In genomic region chr14:54636954-54637353, GRCm38 (mm10) we compare ENCODE assay signal across 9 mouse cellular contexts. TPM values are rescaled to one million over a fixed set of nuclear protein-coding genes. Genes with fewer than 3 reads are reported as not detected.
DNase-seq lines count a peak whose midpoint lies in the region; ATAC-seq and TF ChIP-seq lines count a peak whose summit lies in the region.
"Had no signal": no experiment of that assay in that cellular context is flagged by ENCODE, and none has a peak within 500 bp of the region (broad histone marks: within the 10 kb centered on the region; RNA-seq: fewer than 3 reads in every experiment).

No protein-coding gene starts in this region.

- peak; percentile 30 for TF ChIP-seq RAD21 in MEL (IDR thresholded peaks at IDR 0.05; ENCODE audit: low read depth, low read length)

- DNase-seq in cerebellum, adult 2 months = peak in 1 of 2 experiments; percentile 56
- DNase-seq in kidney, postnatal 10 days = peak; percentile 61
- peak; percentile 61 for DNase-seq in MEL (ENCODE audit: low read depth, low spot score)
- DNase-seq in induced T-regulatory cell, adult 2 months (ENCODE audit: low read depth) = peak; percentile 78
- DNase-seq in spleen, postnatal 10 days (ENCODE audit: low spot score in 2 of 2) = peak; percentile 63 to 78

- peaks cover 65% of the 10 kb centered on the region for H3K36me3 ChIP-seq in kidney, embryonic 15.5 days
- no peaks in the 10 kb centered on the region for H3K36me3 ChIP-seq in MEL (ENCODE audit: control insufficient read depth in 1 of 2, insufficient read depth in 2 of 2, low read length in 2 of 2)

- no peak overlapping the region for H3K4me3 ChIP-seq in cerebellum, adult 2 months (replicated peaks; ENCODE audit: insufficient read depth, low read depth, low read length)
- no peak overlapping the region for H3K4me3 ChIP-seq in kidney, embryonic 15.5 days (replicated peaks)
- H3K4me3 ChIP-seq in MEL (ENCODE audit: control insufficient read depth in 1 of 2, insufficient read depth in 1 of 2, low read depth in 2 of 2, low read length in 2 of 2) = no peak overlapping the region

- no peak overlapping the region for H3K9ac ChIP-seq in kidney, embryonic 15.5 days
- H3K9ac ChIP-seq in MEL (ENCODE audit: control insufficient read depth, low read depth, low read length, poor library complexity, severe bottlenecking) = no peak overlapping the region

- H3K27ac ChIP-seq in cerebellum, adult 2 months (ENCODE audit: insufficient read depth, low read length) = no peak overlapping the region
- no peak overlapping the region for H3K27ac ChIP-seq in kidney, embryonic 15.5 days
- H3K27ac ChIP-seq in MEL (ENCODE audit: control insufficient read depth, low read depth, low read length) = no peak overlapping the region

- no peaks in the 10 kb centered on the region for H3K4me1 ChIP-seq in cerebellum, adult 2 months (ENCODE audit: control insufficient read depth, insufficient read depth, low read length)
- peaks cover 25% of the 10 kb centered on the region for H3K4me1 ChIP-seq in kidney, embryonic 15.5 days
- peaks cover 4% of the 10 kb centered on the region in 2 experiments; a peak in 2 of 4 replicates for H3K4me1 ChIP-seq in MEL (ENCODE audit: control insufficient read depth in 1 of 2, insufficient read depth in 2 of 2, low read length in 2 of 2)

- WGBS in cerebellum, adult 2 months = 49% methylated on average over 8 of the region's 8 CpGs
- 61% methylated on average over 8 of the region's 8 CpGs for WGBS in kidney, embryonic 15.5 days

- peak; percentile 84 for TF ChIP-seq CTCF in cerebellum, adult 2 months (IDR thresholded peaks at IDR 0.05; ENCODE audit: borderline replicate concordance, insufficient read depth, low read depth, low read length)
- peak; percentile 79 to 99 (median 88) for TF ChIP-seq CTCF in MEL (IDR thresholded peaks at IDR 0.05 in 2 of 3, conservative IDR thresholded peaks at IDR 0.05 in 1 of 3; ENCODE audit: control insufficient read depth in 1 of 3, insufficient read depth in 1 of 3, low read depth in 2 of 3, low read length in 3 of 3, poor library complexity in 1 of 3, severe bottlenecking in 1 of 3)

- no peak for TF ChIP-seq EP300 in MEL (IDR thresholded peaks at IDR 0.05; ENCODE audit: low read depth in 1 of 2, low read length in 2 of 2)

- no peaks in the 10 kb centered on the region for H3K27me3 ChIP-seq in cerebellum, adult 2 months (ENCODE audit: control insufficient read depth, insufficient read depth, low read length)
- H3K27me3 ChIP-seq in kidney, embryonic 15.5 days = no peaks in the 10 kb centered on the region
- no peaks in the 10 kb centered on the region for H3K27me3 ChIP-seq in MEL (ENCODE audit: control insufficient read depth in 1 of 2, insufficient read depth in 2 of 2, low read length in 2 of 2)

- no peak for ATAC-seq in cerebellum, adult (ENCODE audit: insufficient number of reproducible peaks, low FRiP score, low TSS enrichment)
- ATAC-seq in kidney, embryonic 15.5 days (replicated peaks; ENCODE audit: low FRiP score) = no peak
- ATAC-seq in inflammation-experienced regulatory T-cells, adult 6 months = no peak

- no peak for TF ChIP-seq POLR2A in cerebellum, adult 2 months (IDR thresholded peaks at IDR 0.05; ENCODE audit: borderline replicate concordance, insufficient read depth, low read length)
- no peak for TF ChIP-seq POLR2A in MEL (IDR thresholded peaks at IDR 0.05; ENCODE audit: control insufficient read depth in 1 of 2, insufficient read depth in 1 of 2, low read depth in 1 of 2, low read length in 2 of 2, poor library complexity in 1 of 2)

- H3K4me2 ChIP-seq in kidney, embryonic 15.5 days = no peak overlapping the region

- no peaks in the 10 kb centered on the region for H3K9me3 ChIP-seq in kidney, embryonic 15.5 days (replicated peaks)
- no peaks in the 10 kb centered on the region for H3K9me3 ChIP-seq in MEL (replicated peaks; ENCODE audit: insufficient read depth, low read length)

- no peaks in the 10 kb centered on the region; the same call in 1 of the 2 replicates for H3K79me2 ChIP-seq in MEL (ENCODE audit: control insufficient read depth, insufficient read depth, low read length, poor library complexity)

TF ChIP-seq in MEL, 35 proteins besides CTCF, POLR2A, EP300 and RAD21:
- peak; percentile 69 for TF ChIP-seq SMC3 (IDR thresholded peaks at IDR 0.05; ENCODE audit: low read depth, low read length)
- no peak for TF ChIP-seq GABPA (IDR thresholded peaks at IDR 0.05; ENCODE audit: low read depth, low read length)
- no peak for TF ChIP-seq GATA1 (IDR thresholded peaks at IDR 0.05; ENCODE audit: low read depth, low read length)
- TF ChIP-seq ZC3H11A (IDR thresholded peaks at IDR 0.05; ENCODE audit: low read depth, low read length) = peak; percentile 34; the same call in 1 of the 2 replicates

RNA-seq across cellular contexts. Expression of gene Gm17606, which starts 3.8 kb away (rescaled TPM):
- polyA plus RNA-seq in cerebellum, adult 2 months (2012; rRNA removed) = not detected in 2 replicates
- polyA plus RNA-seq in kidney, embryonic 15.5 days (2015; fragmentation: Nextera tagmentation; extraction: Ambion mirVana) = not detected in 2 replicates
- total RNA-seq in MEL (2012; rRNA removed) = not detected in 2 replicates
- polyA plus RNA-seq in MEL (2012; ENCODE audit: insufficient read depth in 1 of 2, insufficient read length in 2 of 2, low read depth in 1 of 2, low replicate concordance in 2 of 2, missing spikeins in 1 of 2) = under 1 TPM in 1 of 2 experiments, not detected in 1; 0.99 TPM
- polyA plus RNA-seq in inflammation-experienced regulatory T-cells, adult 6 months (2017; shearing (Covaris generic)) = not detected
- polyA plus RNA-seq: heart, embryonic 14.5 days had no signal

RNA-seq across cellular contexts. Expression of gene Cdh24, which starts 4.2 kb away (rescaled TPM):
- polyA plus RNA-seq in cerebellum, adult 2 months (2012; rRNA removed) = 7.6 and 10.3 TPM in 2 replicates
- polyA plus RNA-seq in kidney, embryonic 15.5 days (2015; fragmentation: Nextera tagmentation; extraction: Ambion mirVana) = 3.1 and 4.5 TPM in 2 replicates
- 0.89 and 0.92 TPM in 2 replicates for total RNA-seq in MEL (2012; rRNA removed)
- 1 to 10 TPM in 1 of 2 experiments, not detected in 1; 5.8 TPM for polyA plus RNA-seq in MEL (2012; ENCODE audit: insufficient read depth in 1 of 2, insufficient read length in 2 of 2, low read depth in 1 of 2, low replicate concordance in 2 of 2, missing spikeins in 1 of 2)
- polyA plus RNA-seq in inflammation-experienced regulatory T-cells, adult 6 months (2017; shearing (Covaris generic)) = under 1 TPM; 0.12 to 0.42 (median 0.15) TPM

RNA-seq across cellular contexts. Expression of gene Psmb11, which starts 15.7 kb away (rescaled TPM):
- polyA plus RNA-seq in cerebellum, adult 2 months (2012; rRNA removed) = 0.10 TPM in 1 of 2 replicates, not detected in the other
- not detected in 2 replicates for polyA plus RNA-seq in kidney, embryonic 15.5 days (2015; fragmentation: Nextera tagmentation; extraction: Ambion mirVana)
- not detected in 2 replicates for total RNA-seq in MEL (2012; rRNA removed)
- under 1 TPM in 1 of 2 experiments, not detected in 1; 0.06 TPM for polyA plus RNA-seq in MEL (2012; ENCODE audit: insufficient read depth in 1 of 2, insufficient read length in 2 of 2, low read depth in 1 of 2, low replicate concordance in 2 of 2, missing spikeins in 1 of 2)
- not detected for polyA plus RNA-seq in inflammation-experienced regulatory T-cells, adult 6 months (2017; shearing (Covaris generic))
- polyA plus RNA-seq: heart, embryonic 14.5 days had no signal

RNA-seq across cellular contexts. Expression of gene Psmb5, which starts 19.1 kb away (rescaled TPM):
- 221 and 225 TPM in 2 replicates for polyA plus RNA-seq in cerebellum, adult 2 months (2012; rRNA removed)
- polyA plus RNA-seq in kidney, embryonic 15.5 days (2015; fragmentation: Nextera tagmentation; extraction: Ambion mirVana) = 422 and 424 TPM in 2 replicates
- 305 and 327 TPM in 2 replicates for total RNA-seq in MEL (2012; rRNA removed)
- 100 to 1,000 TPM; 318 to 546 TPM for polyA plus RNA-seq in MEL (2012; ENCODE audit: insufficient read depth in 1 of 2, insufficient read length in 2 of 2, low read depth in 1 of 2, low replicate concordance in 2 of 2, missing spikeins in 1 of 2)
- polyA plus RNA-seq in inflammation-experienced regulatory T-cells, adult 6 months (2017; shearing (Covaris generic)) = 100 to 1,000 TPM; 131 to 214 (median 136) TPM

RNA-seq across cellular contexts. Expression of gene 4931414P19Rik, which starts 31.2 kb away (rescaled TPM):
- polyA plus RNA-seq in cerebellum, adult 2 months (2012; rRNA removed) = 3.2 and 4.0 TPM in 2 replicates
- polyA plus RNA-seq in kidney, embryonic 15.5 days (2015; fragmentation: Nextera tagmentation; extraction: Ambion mirVana) = 10.2 and 11.3 TPM in 2 replicates
- 1.9 and 2.1 TPM in 2 replicates for total RNA-seq in MEL (2012; rRNA removed)
- 1 to 10 TPM in 1 of 2 experiments, not detected in 1; 4.8 TPM for polyA plus RNA-seq in MEL (2012; ENCODE audit: insufficient read depth in 1 of 2, insufficient read length in 2 of 2, low read depth in 1 of 2, low replicate concordance in 2 of 2, missing spikeins in 1 of 2)
- polyA plus RNA-seq in inflammation-experienced regulatory T-cells, adult 6 months (2017; shearing (Covaris generic)) = 1 to 10 TPM; 1.5 to 2.5 (median 1.7) TPM
